Comparison of ENCODE assay signal across 8 mouse cellular contexts in genomic region chr1:34578851-34579781, GRCm38 (mm10). TPM values are rescaled to one million over a fixed set of nuclear protein-coding genes. Genes with fewer than 3 reads are reported as not detected.
DNase-seq lines count a peak whose midpoint lies in the region; ATAC-seq lines count a peak whose summit lies in the region.

Amer3 (plus strand) TSS chr1:34579657.

- peak; percentile 90 for DNase-seq in adrenal gland, postnatal 10 days
- DNase-seq in cerebellum, postnatal 25 days = peak; percentile 93 to 96
- peak; percentile 32 for DNase-seq in gastrocnemius, postnatal 25 days
- peak; percentile 15 to 35 for DNase-seq in kidney, adult 8-10 months
- DNase-seq in limb, embryonic 11.5 days (ENCODE audit: low spot score) = peak; percentile 92
- peak; percentile 18 to 73 for DNase-seq in spleen, postnatal 10 days (ENCODE audit: low spot score in 2 of 2)

- WGBS in limb, embryonic 11.5 days = 1% methylated on average over 51 of the region's 53 CpGs
- under 1% methylated on average over 53 of the region's 53 CpGs for WGBS in midbrain, embryonic 12.5 days

- peak; percentile 78 for ATAC-seq in limb, embryonic 11.5 days (ENCODE audit: insufficient number of reproducible peaks, low FRiP score, low TSS enrichment, low read depth)
- peak; percentile 91 for ATAC-seq in midbrain, embryonic 12.5 days (ENCODE audit: low FRiP score, low read depth)
- no peak for ATAC-seq in erythroid progenitor cell, adult 5-6 weeks (replicated peaks; ENCODE audit: low FRiP score, poor library complexity, severe bottlenecking)

- peak within 1 kb of the TSS; percentile 29 for H3K4me3 ChIP-seq in limb, embryonic 11.5 days (ENCODE audit: low read depth, low read length)
- H3K4me3 ChIP-seq in midbrain, embryonic 12.5 days = peak within 1 kb of the TSS; percentile 53

- no peaks in the 10 kb centered on the region for H3K36me3 ChIP-seq in limb, embryonic 11.5 days (ENCODE audit: control insufficient read depth, insufficient read depth, low read length)
- H3K36me3 ChIP-seq in midbrain, embryonic 12.5 days = no peaks in the 10 kb centered on the region

- peaks cover 17% of the 10 kb centered on the region for H3K27me3 ChIP-seq in limb, embryonic 11.5 days (ENCODE audit: control insufficient read depth, insufficient read depth, low read length)
- peaks cover 38% of the 10 kb centered on the region for H3K27me3 ChIP-seq in midbrain, embryonic 12.5 days

- no peaks in the 10 kb centered on the region for H3K4me1 ChIP-seq in limb, embryonic 11.5 days (ENCODE audit: control insufficient read depth, insufficient read depth, low read length)
- peaks cover 14% of the 10 kb centered on the region; the same call in 1 of the 2 replicates for H3K4me1 ChIP-seq in midbrain, embryonic 12.5 days

- 0 out of 2 replicates have a peak within 1 kb of the TSS, but pooled peaks have one; percentile 19 for H3K9ac ChIP-seq in limb, embryonic 11.5 days (ENCODE audit: low read length)
- H3K9ac ChIP-seq in midbrain, embryonic 12.5 days (replicated peaks) = peak within 1 kb of the TSS; percentile 65

- peak within 1 kb of the TSS; percentile 68 for H3K4me2 ChIP-seq in limb, embryonic 11.5 days (ENCODE audit: low read depth, severe bottlenecking)
- H3K4me2 ChIP-seq in midbrain, embryonic 12.5 days (replicated peaks) = peak within 1 kb of the TSS; percentile 78

- no peak within 1 kb of the TSS for H3K27ac ChIP-seq in limb, embryonic 11.5 days (replicated peaks; ENCODE audit: low read depth, low read length)
- peak within 1 kb of the TSS; percentile 73 for H3K27ac ChIP-seq in midbrain, embryonic 12.5 days (replicated peaks)

- H3K9me3 ChIP-seq in limb, embryonic 11.5 days (ENCODE audit: control insufficient read depth, low read length) = no peaks in the 10 kb centered on the region
- H3K9me3 ChIP-seq in midbrain, embryonic 12.5 days = no peaks in the 10 kb centered on the region

RNA-seq across cellular contexts. Expression of gene Amer3, which starts in this region (rescaled TPM):
- 1 to 10 TPM in 1 of 2 experiments, under 1 TPM in 1; 0.69 to 1.1 TPM for total RNA-seq in adrenal gland, postnatal 10 days (2021)
- not detected for total RNA-seq in gastrocnemius, postnatal 25 days (2021)
- 0.05 TPM in 1 of 2 replicates, not detected in the other for polyA plus RNA-seq in limb, embryonic 11.5 days (2014; fragmentation: Nextera tagmentation; extraction: Ambion mirVana)
- 11.0 and 11.4 TPM in 2 replicates for polyA plus RNA-seq in midbrain, embryonic 12.5 days (2016; fragmentation: Nextera tagmentation; extraction: Ambion mirVana)
- total RNA-seq in erythroid progenitor cell, adult 5-6 weeks (2015; ENCODE audit: low replicate concordance) = not detected in 2 replicates
- not detected in 2 replicates for total RNA-seq in erythroid progenitor cell, adult 5-6 weeks (2017; ENCODE audit: low replicate concordance)

Comparison
In these comparisons a context has a peak if more than half of its experiments do, and no peak if none do; other contexts are left out.
1. RNA of gene Amer3 (polyA plus RNA-seq): 11.0 to 11.4 TPM in midbrain, embryonic 12.5 days; 0.05 TPM in limb, embryonic 11.5 days; every median in the first group is over 10 times any median in the second.
2. Peak in DNase-seq in gastrocnemius, postnatal 25 days; RNA of the gene not detected or under 1 TPM.
3. Peak in DNase-seq, ATAC-seq, H3K4me3 ChIP-seq, H3K9ac ChIP-seq and H3K4me2 ChIP-seq in limb, embryonic 11.5 days; RNA of the gene not detected or under 1 TPM.
4. DNase-seq: peak in every context shown above with its lines; median percentile 94 in cerebellum, postnatal 25 days; 92 in limb, embryonic 11.5 days; 90 in adrenal gland, postnatal 10 days; 46 in spleen, postnatal 10 days; 32 in gastrocnemius, postnatal 25 days; 25 in kidney, adult 8-10 months.